Mouse (Mus musculus): ENCODE measurements at regions not wholly inside any gene's neighbourhood (a gene's known extent, or its start where the extent isn't known, plus 50 kb on each side); places are given as distances from the start of the nearest gene placed in this dataset.
A peak's percentile ranks its signal among the peaks of the same experiment; 100 is the strongest.

GRCm38 (mm10) chr6:67151515-67151914 is 86.5 kb upstream of the Serbp1 start:
- no peak for DNase-seq

DNA sequence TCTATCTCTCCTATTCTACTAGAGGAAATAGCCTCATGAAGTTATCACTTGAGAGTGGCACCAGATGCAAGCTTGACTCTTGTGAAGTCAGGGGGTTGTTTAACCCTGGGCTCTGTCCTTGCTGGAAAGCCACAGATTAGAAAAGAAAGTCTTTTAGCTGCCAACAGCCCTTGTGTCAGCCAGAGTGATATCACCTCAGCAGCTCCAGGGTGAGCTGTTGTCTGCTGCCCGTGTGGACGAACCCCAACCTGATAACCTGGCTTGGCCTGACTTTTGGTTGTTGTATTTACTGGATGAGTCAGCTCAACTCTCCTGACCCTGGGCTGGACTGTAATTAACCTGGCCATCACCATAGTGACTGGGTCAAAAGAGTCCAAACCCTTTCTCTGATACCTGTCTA is 88.6 kb upstream of the Serbp1 start:
- DNase-seq, result no peak

- DNase-seq, result no peak
These were observed 91.3 kb upstream of the Serbp1 start for GRCm38 (mm10) chr6:67146708-67147107.

GRCm38 (mm10) chr6:67145969-67146368 is 92.0 kb upstream of the Serbp1 start:
- DNase-seq, result no peak

DNA sequence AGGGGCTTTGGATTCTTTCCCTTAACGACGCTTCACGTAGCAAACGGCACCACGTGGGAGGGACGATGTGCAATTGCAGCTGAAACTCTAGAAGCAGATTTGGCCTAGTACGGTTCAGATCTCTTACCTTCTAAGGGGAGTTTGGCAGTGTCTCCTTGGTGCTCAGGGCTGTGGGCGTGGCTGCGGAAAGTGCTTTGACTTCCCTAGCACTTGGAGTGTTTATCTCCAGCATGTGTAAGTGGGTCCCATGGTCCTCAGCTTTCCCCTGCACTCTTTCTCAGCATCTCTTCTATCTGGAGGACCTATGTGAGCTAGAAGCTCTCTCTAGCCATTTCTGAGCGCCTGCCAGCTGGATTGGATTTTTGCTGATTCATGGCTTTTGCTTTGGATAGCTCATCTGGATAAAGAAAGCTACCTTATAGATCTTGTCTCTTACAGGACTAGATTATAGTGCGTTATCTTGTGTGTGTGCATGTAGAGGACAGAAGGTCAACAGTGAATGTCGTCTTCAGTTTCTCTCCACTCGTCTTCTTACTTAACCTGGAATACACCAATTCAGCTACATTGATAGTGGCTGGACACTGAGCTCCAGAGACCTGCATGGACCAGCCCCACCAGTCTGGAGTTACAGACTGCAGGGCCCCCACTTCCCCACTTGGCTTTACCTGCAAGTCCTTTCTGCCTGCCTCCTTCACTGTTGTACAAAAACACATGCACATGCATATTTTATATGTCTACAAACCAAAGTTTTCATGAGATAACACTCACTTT is 92.8 kb upstream of the Serbp1 start:
- DNase-seq, result no peak

DNA sequence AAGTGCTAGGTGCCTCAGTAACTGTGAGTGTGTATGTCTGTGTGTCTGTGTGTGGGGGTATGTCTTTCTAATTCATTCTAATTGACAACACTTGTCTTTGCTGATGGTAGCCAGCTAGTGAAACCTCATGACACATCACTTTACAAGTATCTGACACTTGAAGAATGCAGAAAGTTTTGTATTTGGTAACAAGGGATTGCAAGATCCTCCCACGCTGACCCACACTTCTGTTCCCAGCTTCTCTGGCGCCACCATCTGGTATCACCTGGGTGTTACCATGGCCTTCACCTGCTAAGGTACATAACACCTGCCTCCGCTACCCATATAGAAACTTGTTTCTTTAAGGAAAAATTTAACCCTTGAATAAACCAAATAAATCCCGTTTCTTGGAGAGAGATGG is 95.8 kb upstream of the Serbp1 start:
- DNase-seq, result peak; percentile 82

DNA sequence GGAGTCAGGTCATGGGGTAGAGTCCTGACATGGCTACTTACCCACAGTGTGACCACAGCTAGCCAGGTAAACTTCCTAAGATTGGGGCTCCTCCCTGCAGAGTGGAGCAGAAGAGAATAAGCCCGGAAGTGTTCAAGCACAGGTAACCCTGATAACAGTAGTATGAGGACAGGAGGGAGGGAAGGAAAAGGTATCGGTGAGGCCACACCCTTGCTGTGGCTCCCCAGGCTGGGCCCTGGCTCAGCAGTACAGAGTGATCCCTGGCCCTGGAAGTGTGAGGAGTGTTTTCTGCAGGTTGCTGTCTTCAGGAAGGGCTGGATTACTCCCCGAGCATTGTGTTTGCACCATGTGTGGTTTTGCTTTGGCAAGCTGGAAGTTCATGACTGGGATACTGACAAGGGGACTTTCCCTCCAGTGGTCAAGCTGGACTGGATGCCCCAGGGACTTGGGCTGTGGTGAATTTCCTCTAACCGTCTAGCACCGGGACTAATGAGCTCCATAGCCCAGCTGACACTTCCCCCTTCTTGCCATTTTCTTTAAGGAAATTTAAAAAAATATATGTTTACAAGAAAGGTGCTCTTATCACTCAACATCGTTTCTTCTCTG is 97.2 kb upstream of the Serbp1 start:
- DNase-seq, result no peak

- peak; percentile 61 for DNase-seq
These were observed 99.0 kb upstream of the Serbp1 start for GRCm38 (mm10) chr6:67139012-67139375.

DNA sequence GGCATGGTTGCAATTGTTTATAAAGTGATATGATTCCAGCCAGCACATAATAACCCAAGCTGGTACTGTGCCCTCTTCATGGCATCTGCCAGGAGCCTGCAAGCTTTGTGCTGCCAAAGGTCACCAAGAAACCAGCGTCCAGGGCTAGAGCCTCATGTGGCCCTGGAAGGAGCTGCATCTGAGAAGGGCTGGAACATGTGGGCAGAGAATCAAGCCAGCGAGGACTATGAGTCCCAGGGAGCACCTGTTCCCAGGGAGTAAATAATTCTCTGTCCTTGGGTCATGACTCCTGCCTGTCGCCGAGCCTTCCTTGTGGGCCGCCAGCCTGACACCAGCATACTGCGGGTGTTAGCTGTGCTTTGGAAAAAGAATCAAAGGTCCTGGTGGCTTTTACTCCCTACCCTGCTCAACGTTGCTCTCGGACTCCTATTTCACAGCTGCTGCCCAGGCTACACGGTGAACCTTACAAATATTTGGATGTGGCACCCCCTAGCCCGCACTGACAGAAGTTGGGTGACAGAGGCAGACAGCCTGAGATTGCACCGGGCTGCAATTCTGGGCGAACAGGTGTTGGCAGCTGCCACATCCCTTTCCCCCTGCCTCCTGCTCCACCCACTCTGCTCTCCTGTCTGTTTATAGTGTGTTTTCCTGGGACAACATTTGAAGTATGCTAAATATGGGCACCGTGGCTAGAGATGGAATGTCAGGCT is 99.5 kb upstream of the Serbp1 start:
- DNase-seq, result peak; percentile 63

DNA sequence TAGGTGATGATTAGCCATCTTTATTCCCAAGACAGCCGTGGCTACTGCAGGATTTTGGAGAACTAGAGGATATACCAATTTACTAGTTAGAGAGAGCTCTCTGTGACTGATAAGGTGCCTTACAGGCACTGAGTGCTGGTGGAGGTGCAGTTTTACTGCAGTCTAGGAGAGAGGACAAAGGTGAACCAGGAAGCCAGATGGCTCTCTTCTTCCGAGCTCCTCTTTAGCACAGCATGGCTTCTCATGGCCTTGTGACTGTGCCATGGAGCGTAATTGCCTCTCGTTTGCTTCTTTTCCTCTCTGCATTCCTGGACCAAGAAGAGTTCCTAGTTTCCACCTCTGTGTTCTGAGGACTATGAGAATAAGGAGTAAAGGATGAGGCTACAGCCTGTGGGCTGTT is 100.2 kb upstream of the Gadd45a start:
- no peak for DNase-seq

GRCm38 (mm10) chr6:67134915-67135314 is 97.7 kb upstream of the Gadd45a start:
- DNase-seq, result no peak

- DNase-seq, result no peak
These were observed 93.5 kb upstream of the Gadd45a start for GRCm38 (mm10) chr6:67130540-67131301.

GRCm38 (mm10) chr6:67129626-67130025 is 92.4 kb upstream of the Gadd45a start:
- DNase-seq, result no peak

GRCm38 (mm10) chr6:67128503-67129463 is 91.5 kb upstream of the Gadd45a start:
- no peak for DNase-seq

DNA sequence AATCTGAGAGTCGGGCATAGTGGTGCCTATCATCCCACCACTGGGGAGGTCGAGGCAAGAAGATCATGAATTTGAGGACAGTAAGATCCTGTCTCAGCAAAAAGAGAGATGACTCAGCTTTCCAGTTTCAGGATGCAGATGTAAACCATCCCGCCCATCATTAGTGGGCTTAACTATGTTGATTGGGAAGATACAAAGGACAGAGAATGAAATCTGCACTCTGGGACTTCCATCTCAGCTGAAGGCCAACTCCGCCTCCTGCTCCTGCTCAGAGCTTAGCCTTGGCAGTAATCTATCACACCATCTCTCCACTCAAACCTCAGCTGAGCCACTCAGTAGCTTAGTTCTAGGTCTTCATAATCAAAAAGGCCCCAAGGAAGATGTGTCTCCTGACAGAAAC is 90.5 kb upstream of the Gadd45a start:
- no peak for DNase-seq

DNA sequence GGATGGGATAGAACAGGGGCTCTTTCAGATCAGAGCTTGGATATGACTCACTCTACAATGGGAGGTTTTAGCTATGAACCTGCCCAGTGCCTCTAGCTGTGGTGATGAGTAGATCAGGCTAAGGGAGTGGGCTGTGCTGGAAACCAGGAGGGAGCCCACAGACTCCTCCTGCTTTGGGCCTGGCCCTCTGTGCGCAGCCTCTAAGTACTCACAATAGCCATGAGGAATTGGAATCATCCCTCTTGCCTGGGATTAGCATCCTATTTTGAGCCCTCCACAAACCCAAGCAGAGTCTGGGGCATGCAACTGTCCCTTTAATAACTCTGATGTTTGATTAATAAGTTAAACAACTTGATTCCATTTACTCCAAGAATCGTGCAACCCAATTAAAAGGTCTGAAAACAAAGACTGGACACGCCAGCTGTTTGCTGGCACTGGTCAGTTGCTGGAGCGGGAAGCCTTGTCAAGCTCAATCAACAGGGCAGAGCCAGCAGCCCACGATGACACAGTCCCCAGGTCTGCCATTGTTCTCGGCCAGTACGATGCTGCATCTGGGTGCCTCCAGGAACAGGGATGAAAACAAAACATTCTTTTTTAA is 88.6 kb upstream of the Gadd45a start:
- no peak for DNase-seq

- DNase-seq, result no peak
These were observed 86.8 kb upstream of the Gadd45a start for GRCm38 (mm10) chr6:67124089-67124488.

DNA sequence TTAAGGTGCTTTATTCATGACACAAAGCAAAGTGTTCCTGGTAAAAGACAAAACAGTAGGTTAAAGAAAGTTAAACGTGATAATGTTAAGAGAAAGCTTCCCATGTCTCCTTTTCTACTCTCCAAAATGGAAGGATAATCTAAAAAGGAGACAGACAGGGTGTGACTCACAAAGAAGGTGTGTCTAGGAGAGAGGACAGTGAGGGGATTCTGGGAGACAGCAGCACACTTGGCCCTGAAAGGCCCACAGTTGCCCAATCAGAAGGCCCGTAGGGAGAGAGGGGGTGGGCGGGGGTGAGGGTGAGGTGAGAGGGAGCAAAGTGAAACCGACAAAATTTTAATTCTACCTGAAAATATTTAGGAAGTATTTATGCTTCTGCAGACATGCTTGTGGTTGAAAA is 85.8 kb upstream of the Gadd45a start:
- DNase-seq, result no peak

DNA sequence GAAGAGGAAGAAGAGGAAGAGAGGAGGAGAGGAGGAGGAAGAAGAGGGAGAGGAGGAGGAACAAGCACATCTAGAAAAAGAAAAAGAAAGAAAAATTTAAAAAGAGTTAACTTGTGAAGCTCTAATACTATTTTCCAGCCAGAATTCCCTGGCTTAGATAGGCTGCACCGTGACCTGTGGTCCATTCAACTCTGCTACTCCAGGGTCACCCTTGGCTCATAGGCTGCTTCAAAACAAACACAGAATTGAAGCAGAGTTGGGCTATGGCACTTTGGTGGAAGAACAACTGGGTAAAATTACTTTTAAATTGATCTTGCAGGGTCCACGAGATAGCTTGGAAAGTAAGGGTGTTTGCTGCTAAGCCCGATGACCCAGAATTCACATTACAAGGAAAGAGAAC is 79.0 kb upstream of the Gadd45a start:
- DNase-seq, result no peak

DNA sequence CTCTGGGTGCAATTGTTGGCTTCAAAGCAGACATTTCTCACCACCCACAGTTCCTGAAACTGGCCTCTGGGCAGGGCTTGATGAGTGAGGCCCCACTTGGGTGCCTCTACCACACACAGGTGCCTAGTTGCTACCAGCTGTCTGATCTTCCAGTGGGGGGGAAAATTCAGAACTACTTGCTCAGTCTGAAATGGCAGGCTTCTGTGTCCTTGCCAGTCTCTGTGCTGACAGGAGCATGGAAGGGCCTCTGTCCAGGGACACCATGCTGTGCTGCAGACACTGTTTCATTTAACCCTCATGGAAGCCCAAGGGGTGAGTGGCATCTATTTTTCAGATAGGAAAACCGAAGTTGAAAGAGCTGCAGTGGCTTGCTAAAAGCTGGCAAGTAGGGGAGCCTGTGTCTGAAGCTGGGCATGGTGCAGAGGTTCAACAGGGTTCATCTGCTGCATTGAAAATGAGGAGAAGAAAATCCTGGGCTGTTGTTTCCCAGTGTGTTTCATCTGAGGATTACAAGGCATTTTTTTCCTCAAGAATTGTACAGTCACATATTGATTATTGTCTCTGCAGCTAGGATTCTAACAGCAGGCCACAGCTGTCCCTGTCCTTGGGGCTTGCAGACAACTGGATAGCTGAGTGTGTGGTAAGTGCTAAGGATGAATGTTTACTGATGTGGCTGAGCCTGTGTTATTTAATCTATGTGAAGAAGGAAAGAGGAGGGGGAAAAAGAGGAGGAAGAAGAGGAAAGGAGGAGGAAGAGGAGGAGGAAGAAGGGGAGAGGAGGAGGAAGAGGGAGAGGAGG is 78.4 kb upstream of the Gadd45a start:
- no peak for DNase-seq

Data from adrenal gland, postnatal 10 days (tissue).